Mouse (Mus musculus): ENCODE results near the gene Ptgir. TPM values are rescaled to one million over a fixed set of nuclear protein-coding genes. Genes with fewer than 3 reads are reported as not detected.

Ptgir gene
- polyA plus RNA-seq, 1 experiment from 2014 or later, result 2.2 TPM

DNA sequence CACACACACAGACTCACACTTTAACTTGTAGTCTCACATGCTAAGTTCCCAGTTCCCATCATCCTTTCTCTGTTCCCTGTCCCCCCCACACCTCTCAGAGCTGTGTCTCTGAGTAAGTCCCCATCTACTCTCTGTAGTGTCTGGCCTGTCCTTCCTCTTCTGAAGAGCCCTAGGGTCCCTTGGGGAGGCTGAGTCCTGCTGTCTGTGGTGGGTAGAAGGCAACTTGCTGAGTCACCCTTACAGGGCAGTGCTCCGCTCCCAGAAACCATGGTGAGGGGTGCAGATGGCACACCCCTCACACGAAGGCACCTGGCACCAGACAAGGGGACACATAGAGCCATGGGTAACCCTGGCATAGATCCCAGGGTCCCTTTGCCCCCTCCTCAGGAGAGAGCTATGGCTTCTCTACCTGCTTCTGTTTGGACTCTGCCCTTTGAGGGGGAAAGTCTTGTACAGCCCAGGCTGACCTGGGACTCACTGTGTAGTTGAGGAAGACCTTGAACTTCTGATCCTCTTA lies 2.8 kb upstream of the Ptgir start:
- WGBS (ENCODE audit: missing documents), result 21% methylated on average over 2 of the region's 2 CpGs
- Histone ChIP-seq H3K4me3 (ENCODE audit: inconsistent target) (no peak overlapping the region), H3K79me2 (ENCODE audit: inconsistent target) (peaks cover 22% of the 10 kb centered on the region), H3K27ac (peak overlapping the region; percentile 22), H3K36me3 (ENCODE audit: inconsistent target) (no peaks in the 10 kb centered on the region)

DNA sequence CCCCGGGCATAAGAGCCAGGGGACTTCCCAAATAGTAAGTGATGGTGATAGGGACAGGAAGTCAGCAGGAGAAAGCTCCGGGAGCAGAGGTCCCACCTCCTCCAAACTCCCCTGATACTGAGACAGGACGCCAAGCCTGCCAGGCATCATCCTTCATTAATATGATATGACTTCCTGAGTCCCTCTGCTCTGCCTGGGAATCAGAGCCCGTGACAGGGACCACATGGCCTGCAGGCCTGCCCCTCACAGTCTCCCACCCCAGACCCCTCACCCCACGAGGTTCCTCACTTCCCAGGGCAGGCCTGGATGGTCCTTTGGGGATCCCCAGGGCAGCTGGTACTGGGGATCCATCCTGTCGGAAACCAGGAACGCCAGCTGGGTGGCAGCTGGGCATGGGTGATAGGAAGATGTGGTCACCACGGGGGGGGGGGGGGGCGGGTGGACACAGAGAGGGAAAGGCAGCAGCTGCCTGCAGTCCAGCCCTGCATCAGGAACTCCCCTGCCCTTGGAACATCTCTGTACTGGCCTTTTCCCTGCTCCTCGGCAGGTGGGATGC lies 2.1 kb upstream of the Ptgir start:
- Histone ChIP-seq H3K27ac (peak overlapping the region; percentile 22; the same call in 1 of the 2 replicates), H3K4me3 (ENCODE audit: inconsistent target) (no peak overlapping the region), H3K36me3 (ENCODE audit: inconsistent target) (no peaks in the 10 kb centered on the region), H3K79me2 (ENCODE audit: inconsistent target) (peaks cover 29% of the 10 kb centered on the region)
- WGBS (ENCODE audit: missing documents), result 56% methylated on average over 9 of the region's 10 CpGs

DNA sequence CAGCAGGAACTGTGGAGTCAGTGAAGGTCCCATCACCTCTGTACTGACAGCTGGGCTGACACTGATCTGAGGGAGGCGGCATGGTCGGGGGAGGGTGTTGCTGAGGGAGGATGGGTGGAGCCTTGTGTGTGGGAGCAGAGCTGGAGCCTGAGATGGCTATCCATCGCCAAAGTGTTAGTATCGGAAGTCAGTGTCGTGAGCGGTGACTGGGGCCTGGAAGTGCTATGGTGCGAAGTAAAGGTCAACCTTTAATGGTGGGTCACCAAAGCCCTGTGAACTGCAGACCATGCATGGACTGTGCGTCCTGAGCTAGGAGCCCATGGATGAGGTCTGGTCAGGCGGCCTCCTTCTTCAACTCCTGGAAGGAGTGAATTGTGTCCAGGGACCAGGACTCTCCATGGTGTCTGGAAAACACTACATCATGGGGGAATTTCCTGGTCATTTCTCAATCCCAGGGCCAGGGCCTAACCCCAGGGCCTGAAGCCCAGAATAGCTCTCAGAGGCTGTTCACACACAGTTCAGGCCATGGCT lies 734 bp upstream of the Ptgir start:
- WGBS (ENCODE audit: missing documents), result 86% methylated on average over 9 of the region's 9 CpGs
- peak overlapping the region; percentile 57 for H3K27ac ChIP-seq
- no peaks in the 10 kb centered on the region for H3K36me3 ChIP-seq (ENCODE audit: inconsistent target)
- H3K4me3 ChIP-seq (ENCODE audit: inconsistent target), result no peak overlapping the region
- H3K79me2 ChIP-seq (ENCODE audit: inconsistent target), result peaks cover 30% of the 10 kb centered on the region

DNA sequence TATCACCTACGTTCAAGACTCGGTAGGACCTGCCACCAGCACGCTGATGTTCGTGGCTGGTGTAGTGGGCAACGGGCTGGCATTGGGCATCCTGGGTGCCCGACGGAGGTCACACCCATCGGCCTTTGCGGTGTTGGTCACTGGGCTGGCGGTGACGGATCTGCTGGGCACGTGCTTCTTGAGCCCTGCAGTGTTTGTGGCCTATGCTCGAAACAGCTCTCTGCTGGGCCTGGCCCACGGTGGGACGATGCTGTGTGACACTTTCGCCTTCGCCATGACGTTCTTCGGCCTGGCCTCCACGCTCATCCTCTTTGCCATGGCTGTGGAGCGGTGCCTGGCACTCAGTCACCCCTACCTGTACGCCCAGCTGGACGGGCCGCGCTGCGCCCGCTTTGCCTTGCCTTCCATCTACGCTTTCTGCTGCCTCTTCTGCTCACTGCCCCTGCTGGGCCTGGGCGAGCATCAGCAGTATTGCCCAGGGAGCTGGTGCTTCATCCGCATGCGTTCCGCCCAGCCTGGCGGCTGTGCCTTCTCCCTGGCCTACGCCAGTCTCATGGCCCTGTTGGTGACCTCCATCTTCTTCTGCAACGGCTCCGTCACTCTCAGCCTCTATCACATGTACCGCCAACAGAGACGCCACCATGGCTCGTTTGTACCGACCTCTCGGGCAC lies 734 bp downstream of the Ptgir start:
- H3K4me3 ChIP-seq (ENCODE audit: inconsistent target), result peak overlapping the region; percentile 20; the same call in 1 of the 2 replicates
- no peaks in the 10 kb centered on the region for H3K36me3 ChIP-seq (ENCODE audit: inconsistent target)
- WGBS (ENCODE audit: missing documents), result 90% methylated on average over 41 of the region's 41 CpGs
- peaks cover 30% of the 10 kb centered on the region for H3K79me2 ChIP-seq (ENCODE audit: inconsistent target)
- peak overlapping the region; percentile 78 for H3K27ac ChIP-seq

DNA sequence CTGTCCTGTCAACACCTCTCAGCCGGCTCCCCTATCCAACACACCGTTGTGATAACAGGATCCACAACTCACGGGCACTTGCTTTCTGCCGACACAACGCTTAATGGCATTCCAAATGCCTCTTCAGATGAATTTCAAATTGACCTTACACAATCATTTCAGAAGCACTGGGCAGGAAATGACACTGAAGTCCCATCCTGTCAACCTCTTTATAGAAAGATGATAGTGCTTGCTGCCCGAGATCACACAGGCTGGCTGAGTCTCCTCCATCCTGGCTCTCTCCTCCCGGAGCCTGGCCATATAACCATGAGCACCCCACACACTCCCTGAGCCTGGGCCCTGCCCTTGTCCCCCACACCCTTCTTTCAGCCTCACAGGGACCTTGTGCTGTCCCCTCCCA lies 1.6 kb downstream of the Ptgir start:
- peak overlapping the region; percentile 78 for H3K27ac ChIP-seq
- WGBS (ENCODE audit: missing documents), result 34% methylated on average over 7 of the region's 7 CpGs
- H3K36me3 ChIP-seq (ENCODE audit: inconsistent target), result no peaks in the 10 kb centered on the region
- peaks cover 30% of the 10 kb centered on the region for H3K79me2 ChIP-seq (ENCODE audit: inconsistent target)
- peak overlapping the region; percentile 20 for H3K4me3 ChIP-seq (ENCODE audit: inconsistent target)

DNA sequence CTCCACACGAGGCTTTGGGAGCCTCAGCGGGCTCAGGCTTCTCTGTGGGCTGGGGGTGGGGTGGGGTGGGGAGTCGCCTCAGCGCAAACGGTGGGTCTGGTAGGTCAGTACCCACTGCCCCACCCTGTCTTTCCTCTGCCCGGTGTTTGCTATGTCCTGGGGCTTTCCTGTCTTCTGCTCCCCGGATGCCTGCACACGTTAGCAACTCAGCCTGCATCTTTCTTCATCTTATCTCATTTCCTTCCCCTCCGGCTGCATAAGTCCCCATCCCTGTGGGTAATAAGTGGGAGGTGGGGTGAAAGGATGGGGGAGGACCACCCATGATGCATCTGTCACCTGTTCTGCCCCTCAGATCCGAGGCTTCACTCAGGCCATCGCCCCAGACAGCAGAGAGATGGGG lies 2.1 kb downstream of the Ptgir start:
- Histone ChIP-seq H3K27ac (peak overlapping the region; percentile 78), H3K36me3 (ENCODE audit: inconsistent target) (no peaks in the 10 kb centered on the region), H3K4me3 (ENCODE audit: inconsistent target) (peak overlapping the region; percentile 20), H3K79me2 (ENCODE audit: inconsistent target) (peaks cover 30% of the 10 kb centered on the region)
- WGBS (ENCODE audit: missing documents), result 13% methylated on average over 11 of the region's 11 CpGs

DNA sequence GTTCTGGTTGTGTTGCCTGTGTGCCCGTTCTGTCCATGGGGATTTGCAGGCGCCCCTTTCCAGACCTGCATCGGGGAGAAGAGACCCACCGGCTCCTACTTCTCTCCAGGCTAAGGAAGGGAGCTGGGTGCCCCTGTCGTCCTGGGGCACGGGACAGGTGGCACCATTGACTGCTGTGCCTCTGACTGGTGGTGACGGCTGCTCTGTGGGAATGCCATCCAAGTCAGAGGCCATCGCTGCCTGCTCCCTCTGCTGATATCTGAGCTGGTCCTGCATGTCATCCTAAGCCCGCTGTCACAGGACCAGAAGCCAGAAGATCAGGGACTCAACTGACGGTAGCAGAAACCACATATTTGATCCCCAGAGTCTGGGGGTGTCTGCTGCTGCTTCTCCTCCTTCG lies 2.6 kb downstream of the Ptgir start:
- H3K36me3 ChIP-seq (ENCODE audit: inconsistent target), result no peaks in the 10 kb centered on the region
- peak overlapping the region; percentile 20 for H3K4me3 ChIP-seq (ENCODE audit: inconsistent target)
- H3K27ac ChIP-seq, result peak overlapping the region; percentile 78
- WGBS (ENCODE audit: missing documents), result 54% methylated on average over 11 of the region's 11 CpGs
- peaks cover 30% of the 10 kb centered on the region for H3K79me2 ChIP-seq (ENCODE audit: inconsistent target)

DNA sequence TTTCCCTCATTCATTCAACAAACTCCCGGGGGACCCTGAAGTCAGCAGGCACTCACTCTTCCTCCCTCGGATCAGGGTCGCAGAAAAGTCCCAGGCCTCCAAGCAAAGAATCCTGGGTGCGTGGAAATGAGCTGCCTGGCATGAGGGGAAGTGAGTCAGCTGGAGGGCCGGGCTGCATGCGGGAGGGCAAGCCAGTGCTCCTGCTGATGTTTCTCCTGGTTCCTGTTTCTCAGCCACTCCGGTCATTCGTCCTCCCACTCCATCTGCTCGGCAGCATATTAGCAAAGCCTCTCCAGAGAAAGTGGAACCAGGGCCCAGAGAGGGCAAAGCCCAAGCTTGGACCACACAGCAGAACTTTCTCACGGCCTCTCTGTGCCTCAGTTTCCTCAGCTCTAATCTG lies 3.6 kb downstream of the Ptgir start:
- Histone ChIP-seq H3K4me3 (ENCODE audit: inconsistent target) (peak overlapping the region; percentile 20), H3K79me2 (ENCODE audit: inconsistent target) (peaks cover 30% of the 10 kb centered on the region), H3K27ac (peak overlapping the region; percentile 78), H3K36me3 (ENCODE audit: inconsistent target) (peaks cover 3% of the 10 kb centered on the region; the same call in 1 of the 2 replicates)
- under 1% methylated on average over 10 of the region's 10 CpGs for WGBS (ENCODE audit: missing documents)

DNA sequence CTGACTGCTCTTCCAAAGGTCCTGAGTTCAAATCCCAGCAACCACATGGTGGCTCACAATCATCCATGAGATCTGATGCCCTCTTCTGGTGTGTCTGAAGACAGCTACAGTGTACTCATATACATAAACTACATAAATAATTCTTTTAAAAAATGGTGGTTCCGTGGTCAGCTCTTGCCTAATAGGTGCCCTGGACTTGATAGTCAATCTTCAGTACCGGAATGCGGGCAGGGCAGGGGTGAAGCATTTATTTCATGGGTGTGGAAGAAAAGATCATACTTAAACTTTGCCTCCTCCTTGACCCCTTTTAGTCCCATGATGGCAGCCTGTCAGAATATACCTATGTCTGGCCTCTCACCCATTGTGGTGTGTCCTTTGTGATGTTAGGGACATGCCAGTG lies 5.6 kb downstream of the Ptgir start:
- 64% methylated on average over 3 of the region's 3 CpGs for WGBS (ENCODE audit: missing documents)
- H3K27ac ChIP-seq, result no peak overlapping the region
- H3K79me2 ChIP-seq (ENCODE audit: inconsistent target), result peaks cover 24% of the 10 kb centered on the region
- no peak overlapping the region for H3K4me3 ChIP-seq (ENCODE audit: inconsistent target)
- H3K36me3 ChIP-seq (ENCODE audit: inconsistent target), result peaks cover 16% of the 10 kb centered on the region

DNA sequence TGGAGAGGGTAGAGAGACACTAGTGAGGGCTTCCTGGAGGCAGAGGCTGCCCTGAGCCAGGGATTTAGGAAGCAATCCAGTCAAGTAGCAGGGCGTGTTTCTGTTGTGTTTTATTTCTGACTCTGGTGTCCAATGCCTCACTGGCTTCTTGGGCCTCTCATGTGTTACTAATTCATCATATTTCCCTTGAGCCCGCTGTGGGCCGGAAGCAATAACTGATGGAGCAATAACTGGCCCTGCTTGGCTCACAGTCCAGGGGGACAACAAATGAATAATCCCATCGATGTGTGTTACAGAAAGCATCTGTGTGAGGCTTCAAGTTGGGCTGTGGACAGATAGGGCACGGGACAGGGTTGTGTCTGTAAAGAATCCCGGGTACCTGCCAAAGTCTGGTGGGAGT lies 6.1 kb downstream of the Ptgir start:
- WGBS (ENCODE audit: missing documents), result 66% methylated on average over 6 of the region's 6 CpGs

DNA sequence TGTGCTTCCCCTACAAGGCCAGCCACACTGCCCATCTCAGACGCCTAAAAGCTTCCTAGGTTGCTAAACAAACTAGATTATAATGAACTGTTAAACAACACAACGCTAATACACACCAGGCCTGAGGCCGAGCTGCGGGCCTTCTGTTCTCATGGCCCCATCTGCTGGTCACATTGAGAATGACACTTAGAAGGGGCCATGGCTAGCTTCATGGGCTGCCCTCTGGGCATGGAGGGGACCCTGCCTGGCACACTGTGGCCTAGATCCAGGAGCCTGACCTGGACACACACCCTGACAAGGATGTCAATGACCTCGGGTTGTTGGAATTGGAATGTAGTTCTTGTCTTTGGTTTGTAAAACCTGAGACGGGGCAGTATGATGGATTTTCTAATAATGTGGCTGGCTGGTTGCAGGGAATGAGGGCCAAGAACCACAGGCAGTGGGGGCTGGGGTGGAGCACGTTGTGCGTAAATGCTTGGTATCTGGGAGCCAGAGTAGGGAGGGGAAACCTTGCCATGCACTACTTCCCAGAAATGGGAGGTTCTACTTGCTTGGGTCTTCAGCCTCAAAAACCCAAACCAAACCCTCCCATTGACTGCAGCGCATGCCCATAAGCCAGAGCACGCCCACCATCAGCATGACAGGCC lies 7.6 kb downstream of the Ptgir start:
- Histone ChIP-seq H3K27ac (no peak overlapping the region), H3K79me2 (ENCODE audit: inconsistent target) (peaks cover 10% of the 10 kb centered on the region), H3K4me3 (ENCODE audit: inconsistent target) (no peak overlapping the region), H3K36me3 (ENCODE audit: inconsistent target) (peaks cover 30% of the 10 kb centered on the region)
- WGBS (ENCODE audit: missing documents), result 42% methylated on average over 10 of the region's 10 CpGs

More for the DNA sequence above, 6.1 kb downstream of the Ptgir start:
- H3K27ac ChIP-seq, result no peak overlapping the region
- H3K4me3 ChIP-seq (ENCODE audit: inconsistent target), result no peak overlapping the region
- peaks cover 20% of the 10 kb centered on the region for H3K36me3 ChIP-seq (ENCODE audit: inconsistent target)
- H3K79me2 ChIP-seq (ENCODE audit: inconsistent target), result peaks cover 19% of the 10 kb centered on the region

DNA sequence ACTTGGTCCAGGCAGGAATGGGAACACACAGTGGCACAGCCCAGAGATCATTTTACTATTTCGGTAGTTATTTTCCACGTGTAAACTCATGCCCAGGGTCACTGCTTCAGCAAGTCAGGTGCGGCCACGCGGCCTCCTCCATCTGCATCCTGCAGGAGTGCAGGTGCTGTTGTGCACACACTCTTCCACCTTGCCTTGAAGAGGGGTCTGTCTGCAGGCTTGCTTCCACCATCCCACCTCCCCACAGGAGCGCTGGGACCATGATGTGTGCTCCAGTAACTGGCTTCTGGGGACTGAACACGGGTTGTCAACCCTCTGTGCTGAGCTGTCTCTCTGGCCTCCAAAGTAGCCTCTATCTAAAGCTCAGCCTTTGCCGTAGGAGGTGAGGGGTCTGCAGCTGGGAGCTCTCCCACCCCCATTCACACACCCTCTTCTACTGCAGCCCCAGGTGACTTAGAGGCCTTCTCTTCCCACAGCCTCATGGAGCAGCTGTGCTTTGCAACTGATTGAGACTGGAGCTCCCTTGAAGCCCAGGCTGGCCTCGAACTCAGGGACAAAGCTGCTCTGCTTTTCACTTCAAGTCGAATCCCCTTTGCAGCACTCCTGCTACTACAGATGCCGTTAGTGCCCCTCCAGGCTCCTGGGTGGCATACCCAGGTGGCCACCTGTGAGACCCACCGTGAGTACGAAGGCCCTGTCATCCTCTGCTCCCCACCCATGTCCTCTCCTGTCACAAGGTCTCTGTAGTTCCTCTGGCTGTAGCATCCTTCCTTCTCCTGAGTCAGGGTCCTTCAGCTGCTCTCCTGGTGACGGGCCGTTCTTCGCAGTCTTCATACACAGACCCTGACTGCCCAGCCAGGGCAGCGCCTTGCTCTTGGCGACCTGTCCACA lies 8.4 kb downstream of the Ptgir start:
- peaks cover 35% of the 10 kb centered on the region for H3K36me3 ChIP-seq (ENCODE audit: inconsistent target)
- H3K79me2 ChIP-seq (ENCODE audit: inconsistent target), result peaks cover 14% of the 10 kb centered on the region
- WGBS (ENCODE audit: missing documents), result 90% methylated on average over 18 of the region's 18 CpGs
- no peak overlapping the region for H3K27ac ChIP-seq
- no peak overlapping the region for H3K4me3 ChIP-seq (ENCODE audit: inconsistent target)

DNA sequence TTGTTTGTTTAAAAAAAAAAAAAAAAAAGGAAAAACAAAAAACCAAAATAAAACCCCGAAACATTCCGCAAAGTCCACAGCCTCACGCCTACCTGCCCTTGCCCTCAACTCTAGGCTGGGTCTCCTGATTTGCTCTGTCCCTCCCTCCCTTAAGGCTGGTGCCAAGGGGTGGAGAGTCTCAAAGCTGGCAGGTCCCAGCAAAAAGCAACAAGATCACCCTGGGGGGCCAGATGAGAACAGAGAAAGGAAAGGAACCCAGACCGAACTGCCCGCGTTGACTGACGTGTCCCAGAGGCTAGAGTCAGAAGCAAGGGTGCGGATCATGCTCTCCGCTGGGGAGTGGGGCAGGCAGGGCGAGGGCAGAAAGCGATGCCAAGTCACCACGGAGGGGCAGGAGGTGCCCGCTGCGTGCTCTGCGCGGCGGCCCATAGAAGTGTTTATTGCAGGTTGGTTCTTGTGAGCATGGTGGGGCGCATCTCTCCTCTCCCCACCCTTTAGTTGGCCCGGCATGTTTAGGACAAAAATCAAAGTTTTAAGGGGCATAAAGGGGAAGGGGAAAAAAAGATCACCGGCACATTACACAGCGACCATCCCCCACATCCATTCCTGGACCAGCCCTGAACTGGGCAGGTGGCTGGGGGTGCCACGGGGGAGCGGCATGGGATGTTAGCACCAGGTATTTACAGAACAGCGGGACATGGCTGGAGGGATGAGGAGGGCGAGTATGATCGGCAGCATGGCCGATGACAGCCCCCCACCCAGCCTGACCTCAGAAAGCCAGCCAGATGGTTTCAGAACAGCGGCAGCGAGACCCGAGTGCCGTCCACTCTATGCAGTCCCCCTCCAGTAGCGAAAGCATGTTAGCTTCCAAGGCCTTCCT lies 9.4 kb downstream of the Ptgir start:
- Histone ChIP-seq H3K36me3 (ENCODE audit: inconsistent target) (peaks cover 40% of the 10 kb centered on the region), H3K79me2 (ENCODE audit: inconsistent target) (peaks cover 24% of the 10 kb centered on the region), H3K4me3 (ENCODE audit: inconsistent target) (no peak overlapping the region), H3K27ac (no peak overlapping the region)
- WGBS (ENCODE audit: missing documents), result 95% methylated on average over 32 of the region's 32 CpGs

All from macrophage (primary cell).